Mouse (Mus musculus): ENCODE measurements around the gene Sall2. TPM values are rescaled to one million over a fixed set of nuclear protein-coding genes. Genes with fewer than 3 reads are reported as not detected.

Sall2 gene
- 12.1 and 17.1 TPM in 2 replicates for polyA plus RNA-seq (2016; fragmentation: Nextera tagmentation; extraction: Ambion mirVana)

- peaks cover 55% of the 10 kb centered on the region for H3K27me3 ChIP-seq (ENCODE audit: insufficient read depth, poor library complexity, severe bottlenecking)
- H3K9me3 ChIP-seq: no peaks in the 10 kb centered on the region
- peak within 1 kb of the TSS; percentile 63 for H3K4me3 ChIP-seq
- no peaks in the 10 kb centered on the region for H3K36me3 ChIP-seq
- peaks cover 10% of the 10 kb centered on the region for H3K4me1 ChIP-seq
- no peak within 1 kb of the TSS for H3K27ac ChIP-seq
- WGBS: under 1% methylated on average over 26 of the region's 26 CpGs
- DNase-seq (ENCODE audit: low spot score): no peak
Observed at GRCm38 (mm10) chr14:52327910-52328812, at the start of gene Sall2. Gene Sall2, minus strand, starts transcription at chr14:52328762.

- H3K27me3 ChIP-seq (ENCODE audit: insufficient read depth, poor library complexity, severe bottlenecking): no peaks in the 10 kb centered on the region
- DNase-seq (ENCODE audit: low spot score): no peak
- no peaks in the 10 kb centered on the region for H3K9me3 ChIP-seq
- no peaks in the 10 kb centered on the region for H3K36me3 ChIP-seq
- H3K27ac ChIP-seq: no peak overlapping the region
- H3K4me1 ChIP-seq: no peaks in the 10 kb centered on the region
- H3K4me3 ChIP-seq: no peak overlapping the region
- 82% methylated on average over 3 of the region's 3 CpGs for WGBS
Observed at GRCm38 (mm10) chr14:52368741-52369140, 40.2 kb upstream of the Sall2 start.

DNA sequence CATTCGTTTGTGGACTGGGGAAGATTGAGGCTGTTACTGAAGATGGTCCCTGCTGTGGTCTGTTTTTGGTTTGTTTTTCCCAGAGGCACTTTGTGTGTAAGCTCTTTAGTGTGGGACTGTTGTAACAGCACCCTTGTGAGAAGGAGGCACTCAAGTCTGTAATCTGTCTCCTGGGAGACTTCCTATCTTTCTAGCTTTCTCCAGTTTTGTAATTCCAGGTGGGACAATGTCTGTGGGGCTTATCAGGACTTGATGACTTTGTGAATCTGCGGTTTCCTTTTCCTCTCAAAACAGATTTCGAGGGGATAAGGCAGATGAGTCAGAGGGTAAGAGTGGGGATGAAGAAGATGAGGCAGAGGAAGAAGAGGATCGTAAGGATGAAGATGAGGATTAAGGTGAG is 27.7 kb upstream of the Sall2 start, which contains the start of gene Olfr1513:
Gene Olfr1513, minus strand, starts transcription at position 101 of the 400 bp plus-strand sequence.
- 71% methylated on average over 4 of the region's 4 CpGs for WGBS
- no peak within 1 kb of the TSS for H3K4me3 ChIP-seq
- no peak for DNase-seq (ENCODE audit: low spot score)
- H3K36me3 ChIP-seq: no peaks in the 10 kb centered on the region
- no peaks in the 10 kb centered on the region for H3K27me3 ChIP-seq (ENCODE audit: insufficient read depth, poor library complexity, severe bottlenecking)
- H3K9me3 ChIP-seq: no peaks in the 10 kb centered on the region
- no peaks in the 10 kb centered on the region for H3K4me1 ChIP-seq
- H3K27ac ChIP-seq: no peak within 1 kb of the TSS

DNA sequence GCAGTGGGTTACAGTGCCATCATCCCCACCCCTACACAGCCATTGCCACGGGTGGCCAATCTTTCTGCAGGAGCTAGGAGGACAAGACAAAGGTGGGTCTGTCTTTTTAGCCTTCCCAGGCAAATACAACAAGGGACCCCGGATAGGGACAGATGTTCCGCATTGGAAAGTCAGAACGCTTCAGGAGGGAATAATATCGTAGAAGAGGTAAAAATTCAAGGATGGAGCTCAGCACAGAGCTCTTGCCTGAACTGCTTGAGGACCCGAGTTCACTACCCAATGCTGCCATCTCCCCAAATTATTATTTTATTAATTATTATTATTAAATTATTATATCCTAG is 10.9 kb upstream of the Sall2 start:
- Histone ChIP-seq H3K4me1 (no peaks in the 10 kb centered on the region), H3K27ac (no peak overlapping the region), H3K9me3 (0 out of 2 replicates have a peak, but pooled peaks cover 2% of the 10 kb centered on the region), H3K4me3 (no peak overlapping the region), H3K36me3 (no peaks in the 10 kb centered on the region), H3K27me3 (ENCODE audit: insufficient read depth, poor library complexity, severe bottlenecking) (no peaks in the 10 kb centered on the region)
- 71% methylated on average over 6 of the region's 6 CpGs for WGBS
- DNase-seq (ENCODE audit: low spot score): no peak

- Histone ChIP-seq H3K36me3 (no peaks in the 10 kb centered on the region), H3K9me3 (no peaks in the 10 kb centered on the region), H3K27ac (no peak overlapping the region), H3K4me1 (no peaks in the 10 kb centered on the region), H3K27me3 (ENCODE audit: insufficient read depth, poor library complexity, severe bottlenecking) (no peaks in the 10 kb centered on the region), H3K4me3 (peak overlapping the region; percentile 15; the same call in 1 of the 2 replicates)
- WGBS: 27% methylated on average over 21 of the region's 21 CpGs
- DNase-seq (ENCODE audit: low spot score): no peak
Observed at GRCm38 (mm10) chr14:52338751-52339511, 10.4 kb upstream of the Sall2 start.

GRCm38 (mm10) chr14:52332171-52332570 is 3.6 kb upstream of the Sall2 start:
- H3K9me3 ChIP-seq: no peaks in the 10 kb centered on the region
- H3K4me3 ChIP-seq: no peak overlapping the region
- no peaks in the 10 kb centered on the region for H3K36me3 ChIP-seq
- DNase-seq (ENCODE audit: low spot score): no peak
- H3K4me1 ChIP-seq: peaks cover 10% of the 10 kb centered on the region
- H3K27me3 ChIP-seq (ENCODE audit: insufficient read depth, poor library complexity, severe bottlenecking): peaks cover 37% of the 10 kb centered on the region
- no peak overlapping the region for H3K27ac ChIP-seq
- 78% methylated on average over 1 of the region's 3 CpGs for WGBS

- WGBS: 30% methylated on average over 4 of the region's 4 CpGs
- Histone ChIP-seq H3K36me3 (no peaks in the 10 kb centered on the region), H3K27me3 (ENCODE audit: insufficient read depth, poor library complexity, severe bottlenecking) (peaks cover 46% of the 10 kb centered on the region), H3K4me1 (peaks cover 10% of the 10 kb centered on the region), H3K4me3 (no peak overlapping the region), H3K27ac (no peak overlapping the region), H3K9me3 (no peaks in the 10 kb centered on the region)
- DNase-seq (ENCODE audit: low spot score): no peak
Observed at GRCm38 (mm10) chr14:52331069-52331750, 2.6 kb upstream of the Sall2 start.

DNA sequence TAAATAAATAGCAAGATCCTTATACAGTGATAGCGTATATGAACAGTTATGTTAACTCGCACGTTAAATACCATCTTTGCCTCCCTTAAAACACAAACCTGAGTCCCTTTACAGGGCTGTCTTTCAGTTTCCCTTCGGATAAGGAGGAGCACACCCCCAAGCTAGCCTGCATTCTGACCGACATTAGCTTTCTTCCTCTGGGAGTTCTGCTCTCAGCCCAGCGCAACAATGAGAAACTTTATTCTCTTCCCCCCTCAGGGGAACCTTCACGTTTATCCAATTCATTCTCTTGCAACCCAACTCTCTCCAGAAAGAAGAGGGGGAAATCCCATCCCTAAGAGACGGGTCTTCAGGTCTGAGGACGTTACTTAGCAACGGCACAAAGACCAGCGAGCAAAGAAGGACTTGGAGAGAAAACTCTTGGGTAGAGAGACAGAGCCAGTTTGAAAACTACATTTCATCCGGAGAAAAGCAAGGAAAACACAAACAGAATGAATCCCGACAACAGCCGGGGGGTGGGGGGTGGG is 1.1 kb downstream of the Sall2 start:
- Histone ChIP-seq H3K9me3 (no peaks in the 10 kb centered on the region), H3K4me3 (peak overlapping the region; percentile 63), H3K36me3 (no peaks in the 10 kb centered on the region), H3K27me3 (ENCODE audit: insufficient read depth, poor library complexity, severe bottlenecking) (peaks cover 55% of the 10 kb centered on the region), H3K4me1 (peaks cover 10% of the 10 kb centered on the region), H3K27ac (no peak overlapping the region)
- DNase-seq (ENCODE audit: low spot score): no peak
- WGBS: 3% methylated on average over 14 of the region's 14 CpGs

GRCm38 (mm10) chr14:52325890-52326289 is 2.7 kb downstream of the Sall2 start:
- DNase-seq (ENCODE audit: low spot score): no peak
- Histone ChIP-seq H3K36me3 (no peaks in the 10 kb centered on the region), H3K27ac (no peak overlapping the region), H3K4me1 (peaks cover 10% of the 10 kb centered on the region), H3K27me3 (ENCODE audit: insufficient read depth, poor library complexity, severe bottlenecking) (peaks cover 51% of the 10 kb centered on the region), H3K4me3 (no peak overlapping the region), H3K9me3 (no peaks in the 10 kb centered on the region)
- 6% methylated on average over 4 of the region's 4 CpGs for WGBS

GRCm38 (mm10) chr14:52319361-52319760 is 9.2 kb downstream of the Sall2 start:
- Histone ChIP-seq H3K4me1 (peaks cover 19% of the 10 kb centered on the region), H3K9me3 (no peaks in the 10 kb centered on the region), H3K27ac (no peak overlapping the region), H3K4me3 (no peak overlapping the region), H3K36me3 (peaks cover 6% of the 10 kb centered on the region), H3K27me3 (ENCODE audit: insufficient read depth, poor library complexity, severe bottlenecking) (no peaks in the 10 kb centered on the region)
- no peak for DNase-seq (ENCODE audit: low spot score)
- 54% methylated on average over 6 of the region's 6 CpGs for WGBS

DNA sequence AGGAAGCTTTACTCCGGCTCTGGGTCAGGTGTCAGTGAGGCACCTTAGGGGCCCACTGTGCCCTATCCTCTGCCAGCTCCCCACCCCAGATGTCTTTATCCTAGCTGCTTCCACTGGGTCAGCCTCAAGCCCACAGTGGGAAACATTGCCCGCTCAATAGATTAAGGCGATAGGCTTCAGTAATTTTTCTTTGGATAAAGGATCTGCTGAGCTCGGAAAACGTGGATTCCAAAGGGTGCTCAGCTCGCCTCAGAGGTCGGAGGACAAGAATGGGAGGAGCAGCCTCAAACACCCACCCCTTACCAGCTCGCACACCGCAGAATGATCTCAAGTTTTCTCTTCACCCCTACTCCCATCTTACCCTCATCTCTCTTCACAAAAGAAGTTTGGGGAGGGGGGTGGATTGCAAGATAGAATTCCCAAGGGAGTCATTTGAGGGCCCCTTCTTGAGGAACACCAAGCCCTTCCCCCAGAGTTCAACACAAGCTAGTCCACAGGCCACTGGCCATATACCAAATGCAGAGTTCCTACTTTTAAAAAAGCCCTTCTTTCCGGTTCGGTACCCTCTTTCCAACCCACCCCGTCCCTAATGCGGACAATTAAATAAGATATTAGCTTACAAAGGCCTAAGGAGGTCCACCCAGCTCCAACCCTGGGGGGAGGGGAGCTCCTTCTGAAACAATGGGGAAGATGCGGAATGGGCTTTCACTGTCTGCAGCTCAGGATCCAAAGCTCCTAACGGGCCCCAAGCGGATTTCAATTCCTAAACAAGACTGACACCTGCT is 11.9 kb downstream of the Sall2 start:
- H3K36me3 ChIP-seq: peaks cover 33% of the 10 kb centered on the region
- H3K27ac ChIP-seq: peak overlapping the region; percentile 95
- WGBS: 6% methylated on average over 16 of the region's 16 CpGs
- peak overlapping the region; percentile 89 for H3K4me3 ChIP-seq
- H3K9me3 ChIP-seq: no peaks in the 10 kb centered on the region
- no peak for DNase-seq (ENCODE audit: low spot score)
- H3K27me3 ChIP-seq (ENCODE audit: insufficient read depth, poor library complexity, severe bottlenecking): no peaks in the 10 kb centered on the region
- peaks cover 29% of the 10 kb centered on the region for H3K4me1 ChIP-seq
